Mouse (Mus musculus) urinary bladder, postnatal 4 days (tissue): ENCODE results near the gene Ppp1r17.

Source experiments
- DNase-seq, 2 experiments: peaks; one replicate each; pipeline ENCODE4 v3.0.0; 2021 to 2022; ENCODE audit warnings: low spot score in 2 of 2

Gene Ppp1r17

GRCm38 (mm10) chr6:56017291-56017994 lies at the start of gene Ppp1r17:
Gene Ppp1r17 (plus strand): TSS chr6:56017497.
- no peak for DNase-seq

- no peak for DNase-seq
Observed at GRCm38 (mm10) chr6:55972998-55973397, 44.3 kb upstream of the Ppp1r17 start.

- no peak for DNase-seq
Observed at GRCm38 (mm10) chr6:55979766-55980165, 37.5 kb upstream of the Ppp1r17 start.

GRCm38 (mm10) chr6:56008711-56009110 lies 8.6 kb upstream of the Ppp1r17 start:
- DNase-seq, result no peak

- DNase-seq, result no peak
Observed at GRCm38 (mm10) chr6:56012384-56012783, 4.9 kb upstream of the Ppp1r17 start.

GRCm38 (mm10) chr6:56019632-56020031 lies 2.3 kb downstream of the Ppp1r17 start:
- no peak for DNase-seq

GRCm38 (mm10) chr6:56025533-56025932 lies 8.2 kb downstream of the Ppp1r17 start:
- no peak for DNase-seq

GRCm38 (mm10) chr6:56027318-56027717 lies 10.0 kb downstream of the Ppp1r17 start:
- DNase-seq, result no peak

GRCm38 (mm10) chr6:56027966-56028365 lies 10.7 kb downstream of the Ppp1r17 start:
- no peak for DNase-seq

GRCm38 (mm10) chr6:56029986-56030385 lies 12.7 kb downstream of the Ppp1r17 start:
- no peak for DNase-seq

GRCm38 (mm10) chr6:56032231-56032630 lies 14.9 kb downstream of the Ppp1r17 start:
- no peak for DNase-seq

GRCm38 (mm10) chr6:56035054-56035453 lies 17.8 kb downstream of the Ppp1r17 start:
- DNase-seq, result no peak

- DNase-seq, result no peak
Observed at GRCm38 (mm10) chr6:56039476-56040055, 22.3 kb downstream of the Ppp1r17 start.

GRCm38 (mm10) chr6:56044270-56044669 lies 27.0 kb downstream of the Ppp1r17 start:
- no peak for DNase-seq

GRCm38 (mm10) chr6:56044716-56045115 lies 27.4 kb downstream of the Ppp1r17 start:
- DNase-seq, result no peak

GRCm38 (mm10) chr6:56048580-56048979 lies 31.3 kb downstream of the Ppp1r17 start:
- DNase-seq, result no peak

GRCm38 (mm10) chr6:56049104-56049503 lies 31.8 kb downstream of the Ppp1r17 start:
- DNase-seq, result no peak

GRCm38 (mm10) chr6:56063736-56064135 lies 46.4 kb downstream of the Ppp1r17 start:
- DNase-seq, result no peak

- no peak for DNase-seq
Observed at GRCm38 (mm10) chr6:56066632-56067282, 49.5 kb downstream of the Ppp1r17 start.

GRCm38 (mm10) chr6:56068516-56068915 lies 51.2 kb downstream of the Ppp1r17 start:
- DNase-seq, result no peak

- no peak for DNase-seq
Observed at GRCm38 (mm10) chr6:56076378-56076805, 59.1 kb downstream of the Ppp1r17 start.
